ENCODE assay signal across 13 mouse cellular contexts in genomic region chr3:102997036-102997435, GRCm38 (mm10). TPM values are rescaled to one million over a fixed set of nuclear protein-coding genes. Genes with fewer than 3 reads are reported as not detected.
DNase-seq lines count a peak whose midpoint lies in the region; ATAC-seq and TF ChIP-seq lines count a peak whose summit lies in the region.
"Had no signal": no experiment of that assay in that cellular context is flagged by ENCODE, and none has a peak within 500 bp of the region (broad histone marks: within the 10 kb centered on the region; RNA-seq: fewer than 3 reads in every experiment).

No protein-coding gene starts in this region.

- H3K9ac ChIP-seq in lung, embryonic 14.5 days, result no peak overlapping the region
- H3K9ac ChIP-seq in liver, embryonic 14.5 days (replicated peaks), result no peak overlapping the region
- H3K9ac ChIP-seq: stomach, embryonic 15.5 days had no signal

- TF ChIP-seq CTCF in lung, embryonic 14.5 days (IDR thresholded peaks at IDR 0.05; ENCODE audit: low read depth), result no peak
- TF ChIP-seq CTCF in embryonic fibroblast, embryonic 13.5 days (IDR thresholded peaks at IDR 0.05; ENCODE audit: borderline replicate concordance, insufficient read depth, low read length), result no peak
- TF ChIP-seq CTCF in liver, embryonic 14.5 days (IDR thresholded peaks at IDR 0.05; ENCODE audit: low read depth), result no peak

- H3K27ac ChIP-seq in lung, embryonic 14.5 days (ENCODE audit: low read depth), result no peak overlapping the region
- peak overlapping the region; percentile 74 for H3K27ac ChIP-seq in embryonic fibroblast, embryonic 13.5 days (ENCODE audit: insufficient read depth, low read length)
- no peak overlapping the region for H3K27ac ChIP-seq in liver, embryonic 14.5 days
- H3K27ac ChIP-seq: stomach, embryonic 15.5 days had no signal

- H3K27me3 ChIP-seq in lung, embryonic 14.5 days (ENCODE audit: insufficient read depth, low read length), result no peaks in the 10 kb centered on the region
- H3K27me3 ChIP-seq in liver, embryonic 14.5 days (ENCODE audit: control insufficient read depth, insufficient read depth, low read length), result no peaks in the 10 kb centered on the region
- H3K27me3 ChIP-seq: stomach, embryonic 15.5 days had no signal

- 59% methylated on average over 10 of the region's 10 CpGs for WGBS in lung, embryonic 14.5 days
- 56% methylated on average over 10 of the region's 10 CpGs for WGBS in liver, embryonic 14.5 days (ENCODE audit: insufficient replicate concordance)

- DNase-seq in gastrocnemius, postnatal 14 days, result peak; percentile 26
- DNase-seq in gastrocnemius, adult 18-20 months (ENCODE audit: low spot score), result no peak
- peak; percentile 37 for DNase-seq in lung, embryonic 14.5 days
- DNase-seq in lung, postnatal 14 days, result no peak
- DNase-seq in liver, embryonic 14.5 days (ENCODE audit: low read depth in 3 of 3, low spot score in 3 of 3), result no peak
- DNase-seq in cerebellum, adult 8-10 months, result no peak
- DNase-seq in kidney, postnatal 4 days, result no peak
- DNase-seq: embryo, embryonic 11 days; retina, postnatal 1 day had no signal

- ATAC-seq in lung, embryonic 14.5 days (ENCODE audit: insufficient read depth), result no peak
- no peak for ATAC-seq in liver, embryonic 14.5 days (ENCODE audit: insufficient read depth)

- peak overlapping the region; percentile 71 for H3K4me2 ChIP-seq in lung, embryonic 14.5 days
- peak overlapping the region; percentile 82; the same call in 1 of the 2 replicates for H3K4me2 ChIP-seq in liver, embryonic 14.5 days (ENCODE audit: low read depth)

- peaks cover 39% of the 10 kb centered on the region for H3K36me3 ChIP-seq in lung, embryonic 14.5 days (ENCODE audit: insufficient read depth)
- peaks cover 4% of the 10 kb centered on the region for H3K36me3 ChIP-seq in liver, embryonic 14.5 days (replicated peaks; ENCODE audit: control insufficient read depth, insufficient read depth, low read depth)

- TF ChIP-seq POLR2A in embryonic fibroblast, embryonic 13.5 days (IDR thresholded peaks at IDR 0.05; ENCODE audit: low read depth, low read length), result no peak

- no peaks in the 10 kb centered on the region for H3K9me3 ChIP-seq in lung, embryonic 14.5 days (ENCODE audit: low read depth, low read length)
- H3K9me3 ChIP-seq in liver, embryonic 14.5 days (ENCODE audit: control insufficient read depth, low read length), result no peaks in the 10 kb centered on the region
- H3K9me3 ChIP-seq: stomach, embryonic 15.5 days had no signal

- H3K4me1 ChIP-seq in lung, embryonic 14.5 days (ENCODE audit: insufficient read depth), result no peaks in the 10 kb centered on the region
- peaks cover 13% of the 10 kb centered on the region for H3K4me1 ChIP-seq in embryonic fibroblast, embryonic 13.5 days (ENCODE audit: control insufficient read depth, insufficient read depth, low read length)
- H3K4me1 ChIP-seq in liver, embryonic 14.5 days (replicated peaks; ENCODE audit: control insufficient read depth in 2 of 2, insufficient read depth in 2 of 2, low read length in 1 of 2), result peaks cover 6 to 9% of the 10 kb centered on the region in 2 experiments; a peak in 3 of 4 replicates

- no peak overlapping the region for H3K4me3 ChIP-seq in lung, embryonic 14.5 days (ENCODE audit: low read depth, low read length)
- H3K4me3 ChIP-seq in embryonic fibroblast, embryonic 13.5 days (ENCODE audit: insufficient read depth, low read length), result no peak overlapping the region
- H3K4me3 ChIP-seq in liver, embryonic 14.5 days (ENCODE audit: insufficient read depth in 1 of 2, low read depth in 2 of 2, low read length in 2 of 2), result no peak overlapping the region

- intact Hi-C loops in gastrocnemius, postnatal 14 days (cut with DNase I; ENCODE audit: low total_unique reads), result no loop called here

- TF ChIP-seq EP300 in liver, embryonic 14.5 days (IDR thresholded peaks at IDR 0.05; ENCODE audit: low read depth), result no peak

RNA-seq across cellular contexts. Expression of gene Sike1, which starts 1.5 kb away (rescaled TPM):
- total RNA-seq in gastrocnemius, postnatal 14 days (2021), result 10 to 100 TPM; 62.7 to 67.9 TPM
- 10 to 100 TPM; 33.8 to 34.3 TPM for total RNA-seq in gastrocnemius, adult 18-20 months (2021)
- polyA plus RNA-seq in lung, embryonic 14.5 days (2014; fragmentation: Nextera tagmentation; extraction: Ambion mirVana), result 63.9 and 68.6 TPM in 2 replicates
- 65.7 and 76.1 TPM in 2 replicates for polyA plus RNA-seq in embryonic fibroblast, embryonic 13.5 days (2011; ENCODE audit: insufficient read length, low read depth, missing spikeins)
- 3.4 and 5.6 TPM in 2 replicates for polyA plus RNA-seq in liver, embryonic 14.5 days (2012; rRNA removed)
- polyA plus RNA-seq in liver, embryonic 14.5 days (2014; fragmentation: Nextera tagmentation; extraction: Ambion mirVana), result 13.6 and 16.8 TPM in 2 replicates

RNA-seq across cellular contexts. Expression of gene Csde1, which starts 23.2 kb away (rescaled TPM):
- 100 to 1,000 TPM; 522 to 542 TPM for total RNA-seq in gastrocnemius, postnatal 14 days (2021)
- 1,000 to 10,000 TPM; 1,048 to 1,145 TPM for total RNA-seq in gastrocnemius, adult 18-20 months (2021)
- polyA plus RNA-seq in lung, embryonic 14.5 days (2014; fragmentation: Nextera tagmentation; extraction: Ambion mirVana), result 439 and 441 TPM in 2 replicates
- polyA plus RNA-seq in embryonic fibroblast, embryonic 13.5 days (2011; ENCODE audit: insufficient read length, low read depth, missing spikeins), result 496 and 517 TPM in 2 replicates
- polyA plus RNA-seq in liver, embryonic 14.5 days (2012; rRNA removed), result 17.5 and 28.5 TPM in 2 replicates
- 116 and 122 TPM in 2 replicates for polyA plus RNA-seq in liver, embryonic 14.5 days (2014; fragmentation: Nextera tagmentation; extraction: Ambion mirVana)

RNA-seq across cellular contexts. Expression of gene Nr1h5, which starts 33.1 kb away (rescaled TPM):
- total RNA-seq in gastrocnemius, postnatal 14 days (2021), result not detected
- not detected for total RNA-seq in gastrocnemius, adult 18-20 months (2021)
- polyA plus RNA-seq in lung, embryonic 14.5 days (2014; fragmentation: Nextera tagmentation; extraction: Ambion mirVana), result not detected in 2 replicates
- polyA plus RNA-seq in embryonic fibroblast, embryonic 13.5 days (2011; ENCODE audit: insufficient read length, low read depth, missing spikeins), result not detected in 2 replicates
- 3.9 and 4.6 TPM in 2 replicates for polyA plus RNA-seq in liver, embryonic 14.5 days (2012; rRNA removed)
- polyA plus RNA-seq in liver, embryonic 14.5 days (2014; fragmentation: Nextera tagmentation; extraction: Ambion mirVana), result 1.9 and 3.0 TPM in 2 replicates
- total RNA-seq: left cerebral cortex, postnatal 10 days had no signal
- polyA plus RNA-seq: kidney, embryonic 14.5 days had no signal

Comparison
In these comparisons a context has a peak if more than half of its experiments do, and no peak if none do; other contexts are left out.
1. DNase-seq: peak in gastrocnemius, postnatal 14 days (single experiment) and lung, embryonic 14.5 days (single experiment); none in gastrocnemius, adult 18-20 months (single experiment), lung, postnatal 14 days (single experiment), liver, embryonic 14.5 days (0 of 3), cerebellum, adult 8-10 months (single experiment) and kidney, postnatal 4 days (0 of 2).